Mouse (Mus musculus): Measurements from ENCODE around the gene Enthd1. TPM values are rescaled to one million over a fixed set of nuclear protein-coding genes. Genes with fewer than 3 reads are reported as not detected.
"Not testable (repeated sequence)": the region's sequence is repeated elsewhere in the genome, so short reads cannot be mapped to it uniquely, and the experiment has no call there.

Gene Enthd1
- total RNA-seq (2021), result not detected
- long read RNA-seq, experiment 1, result 0 reads
- long read RNA-seq, experiment 2, partial matches to known transcripts, result 0 of 1 reads
- long read RNA-seq, experiment 2, other reads (novel, unspliced or antisense), result 1 of 1 reads

- DNase-seq (ENCODE audit: low spot score in 2 of 2), result no peak
These were observed at the start of gene Enthd1 for GRCm38 (mm10) chr15:80565106-80565665. Gene Enthd1 (minus strand): TSS chr15:80565156.

- DNase-seq (ENCODE audit: low spot score in 2 of 2), result no peak
These were observed 48.9 kb upstream of the Enthd1 start for GRCm38 (mm10) chr15:80613904-80614303.

- DNase-seq (ENCODE audit: low spot score in 2 of 2), result no peak
These were observed 46.5 kb upstream of the Enthd1 start for GRCm38 (mm10) chr15:80611478-80611877.

- DNase-seq (ENCODE audit: low spot score in 2 of 2), result no peak
These were observed 45.4 kb upstream of the Enthd1 start for GRCm38 (mm10) chr15:80610335-80610734.

- no peak for DNase-seq (ENCODE audit: low spot score in 2 of 2)
These were observed 43.0 kb upstream of the Enthd1 start for GRCm38 (mm10) chr15:80607970-80608369.

- no peak for DNase-seq (ENCODE audit: low spot score in 2 of 2)
These were observed 39.1 kb upstream of the Enthd1 start for GRCm38 (mm10) chr15:80604026-80604425.

- no peak for DNase-seq (ENCODE audit: low spot score in 2 of 2)
These were observed 37.5 kb upstream of the Enthd1 start for GRCm38 (mm10) chr15:80602487-80602886.

- DNase-seq (ENCODE audit: low spot score in 2 of 2), result no peak
These were observed 36.5 kb upstream of the Enthd1 start for GRCm38 (mm10) chr15:80601456-80601855.

GRCm38 (mm10) chr15:80599843-80600242 lies 34.9 kb upstream of the Enthd1 start:
- no peak for DNase-seq (ENCODE audit: low spot score in 2 of 2)

GRCm38 (mm10) chr15:80599213-80599750 lies 34.3 kb upstream of the Enthd1 start:
- no peak for DNase-seq (ENCODE audit: low spot score in 2 of 2)

GRCm38 (mm10) chr15:80598750-80599149 lies 33.8 kb upstream of the Enthd1 start:
- DNase-seq (ENCODE audit: low spot score in 2 of 2), result no peak

- no peak for DNase-seq (ENCODE audit: low spot score in 2 of 2)
These were observed 28.9 kb upstream of the Enthd1 start for GRCm38 (mm10) chr15:80593877-80594276.

GRCm38 (mm10) chr15:80592737-80593136 lies 27.8 kb upstream of the Enthd1 start:
- no peak for DNase-seq (ENCODE audit: low spot score in 2 of 2)

- no peak for DNase-seq (ENCODE audit: low spot score in 2 of 2)
These were observed 25.7 kb upstream of the Enthd1 start for GRCm38 (mm10) chr15:80590641-80591040.

GRCm38 (mm10) chr15:80586296-80586695 lies 21.3 kb upstream of the Enthd1 start:
- DNase-seq (ENCODE audit: low spot score in 2 of 2), result no peak

- DNase-seq (ENCODE audit: low spot score in 2 of 2), result no peak
These were observed 17.9 kb upstream of the Enthd1 start for GRCm38 (mm10) chr15:80582581-80583495.

GRCm38 (mm10) chr15:80580585-80580984 lies 15.6 kb upstream of the Enthd1 start:
- DNase-seq (ENCODE audit: low spot score in 2 of 2), result not testable (repeated sequence)

GRCm38 (mm10) chr15:80579121-80579520 lies 14.2 kb upstream of the Enthd1 start:
- DNase-seq (ENCODE audit: low spot score in 2 of 2), result no peak

- DNase-seq (ENCODE audit: low spot score in 2 of 2), result no peak
These were observed 12.4 kb upstream of the Enthd1 start for GRCm38 (mm10) chr15:80577166-80577960.

GRCm38 (mm10) chr15:80576415-80576994 lies 11.5 kb upstream of the Enthd1 start:
- DNase-seq (ENCODE audit: low spot score in 2 of 2), result no peak

All from layer of hippocampus, postnatal 14 days (tissue).